Mouse (Mus musculus): Measurements from ENCODE around the gene Gm10521. TPM values are rescaled to one million over a fixed set of nuclear protein-coding genes. Genes with fewer than 3 reads are reported as not detected.

The Gm10521 gene
- total and polyA plus RNA-seq, 3 experiments: 0.09 to 0.41 TPM; not detected in 1

DNA sequence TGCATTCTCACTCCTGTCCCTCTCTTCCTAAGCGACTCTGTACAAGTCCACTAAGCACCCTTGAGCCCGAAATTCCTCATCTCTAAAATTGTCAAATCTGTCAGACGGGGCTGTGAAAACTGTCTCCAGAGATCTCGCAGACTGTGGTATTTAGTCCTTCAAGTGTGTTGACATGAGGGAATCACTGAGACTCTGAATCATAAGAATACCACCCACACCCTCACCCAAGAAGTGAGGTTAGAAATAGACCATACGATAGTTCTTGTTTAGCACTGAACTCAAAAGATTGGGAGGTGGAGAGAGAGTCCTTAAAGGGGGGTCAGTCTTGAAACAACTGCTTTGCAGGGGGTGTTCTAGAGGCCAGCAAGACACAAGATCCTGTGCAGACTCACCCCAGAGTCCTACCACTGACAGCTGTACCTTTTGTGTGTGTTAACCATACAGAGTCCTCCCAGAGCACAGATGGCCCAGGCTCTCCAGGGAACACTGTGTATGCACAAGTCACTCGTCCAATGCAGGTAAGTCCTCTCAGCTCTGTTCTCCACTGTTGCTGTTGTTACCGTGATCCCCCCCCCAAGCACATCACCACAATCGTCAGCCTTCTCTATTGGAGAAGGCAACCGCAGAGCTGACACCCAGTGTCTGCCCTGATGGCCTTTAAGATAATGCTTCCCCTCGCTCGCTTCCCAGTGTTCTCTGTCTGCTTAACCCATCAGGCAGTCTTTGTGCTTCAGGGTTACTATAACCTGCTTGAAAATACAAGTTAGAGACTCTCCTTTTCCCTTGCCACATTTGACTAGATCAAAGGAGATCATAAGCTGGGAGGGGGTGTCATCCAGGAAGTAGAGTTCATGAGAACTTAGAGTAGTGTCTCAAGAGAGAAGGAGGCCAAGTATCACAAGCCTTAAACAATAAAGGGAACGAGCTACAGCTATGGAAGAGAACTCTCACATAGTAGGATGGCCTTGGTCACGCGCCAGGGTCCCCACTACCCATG, 43.8 kb downstream of the Gm10521 start:
- Histone ChIP-seq H3K36me3 (ENCODE audit: control insufficient read depth, insufficient read depth, low read length) (no peaks in the 10 kb centered on the region), H3K9ac (ENCODE audit: low read depth, low read length) (no peak overlapping the region), H3K27ac (no peak overlapping the region), H3K4me3 (no peak overlapping the region), H3K79me2 (replicated peaks; ENCODE audit: control insufficient read depth, insufficient read depth, low read length) (no peaks in the 10 kb centered on the region), H3K4me1 (ENCODE audit: control insufficient read depth, insufficient read depth, low read length) (no peaks in the 10 kb centered on the region), H3K27me3 (ENCODE audit: control insufficient read depth, insufficient read depth, low read length) (no peaks in the 10 kb centered on the region)
- TF ChIP-seq CTCF (IDR thresholded peaks at IDR 0.05): no peak
- no peak for TF ChIP-seq POLR2A (IDR thresholded peaks at IDR 0.05; ENCODE audit: insufficient read depth, low read depth, low read length)
- TF ChIP-seq EP300 (IDR thresholded peaks at IDR 0.05; ENCODE audit: insufficient read depth, low read depth, low read length): no peak
- no peak for DNase-seq
- WGBS: 63% methylated on average over 14 of the region's 14 CpGs
- intact Hi-C loops (cut with DNase I): no loop called here

DNA sequence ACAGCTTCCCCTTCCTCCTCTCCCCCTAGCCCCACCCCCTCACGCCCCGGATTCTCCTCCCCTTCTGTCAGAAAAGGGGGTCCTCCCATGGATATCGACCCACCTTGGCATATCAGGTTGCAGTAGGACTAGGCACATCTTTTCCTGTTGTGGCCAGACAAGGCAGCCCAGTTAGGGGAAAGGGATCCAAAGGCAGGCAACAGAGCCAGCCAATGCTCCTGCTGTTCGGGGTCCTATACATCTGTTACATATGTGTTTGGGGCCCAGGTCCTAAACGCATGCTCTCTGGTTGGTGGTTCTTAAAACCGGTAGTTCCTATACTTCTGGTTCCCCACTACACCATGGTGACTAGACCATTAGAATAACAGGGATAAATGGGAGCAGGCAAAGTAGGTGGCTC, 45.2 kb downstream of the Gm10521 start:
- Histone ChIP-seq H3K4me3 (no peak overlapping the region), H3K27ac (no peak overlapping the region), H3K27me3 (ENCODE audit: control insufficient read depth, insufficient read depth, low read length) (no peaks in the 10 kb centered on the region), H3K4me1 (ENCODE audit: control insufficient read depth, insufficient read depth, low read length) (no peaks in the 10 kb centered on the region), H3K36me3 (ENCODE audit: control insufficient read depth, insufficient read depth, low read length) (no peaks in the 10 kb centered on the region), H3K79me2 (replicated peaks; ENCODE audit: control insufficient read depth, insufficient read depth, low read length) (no peaks in the 10 kb centered on the region), H3K9ac (ENCODE audit: low read depth, low read length) (no peak overlapping the region)
- no peak for TF ChIP-seq EP300 (IDR thresholded peaks at IDR 0.05; ENCODE audit: insufficient read depth, low read depth, low read length)
- TF ChIP-seq CTCF (IDR thresholded peaks at IDR 0.05): no peak
- TF ChIP-seq POLR2A (IDR thresholded peaks at IDR 0.05; ENCODE audit: insufficient read depth, low read depth, low read length): no peak
- DNase-seq: no peak
- 82% methylated on average over 6 of the region's 6 CpGs for WGBS
- intact Hi-C loops (cut with DNase I): no loop called here

DNA sequence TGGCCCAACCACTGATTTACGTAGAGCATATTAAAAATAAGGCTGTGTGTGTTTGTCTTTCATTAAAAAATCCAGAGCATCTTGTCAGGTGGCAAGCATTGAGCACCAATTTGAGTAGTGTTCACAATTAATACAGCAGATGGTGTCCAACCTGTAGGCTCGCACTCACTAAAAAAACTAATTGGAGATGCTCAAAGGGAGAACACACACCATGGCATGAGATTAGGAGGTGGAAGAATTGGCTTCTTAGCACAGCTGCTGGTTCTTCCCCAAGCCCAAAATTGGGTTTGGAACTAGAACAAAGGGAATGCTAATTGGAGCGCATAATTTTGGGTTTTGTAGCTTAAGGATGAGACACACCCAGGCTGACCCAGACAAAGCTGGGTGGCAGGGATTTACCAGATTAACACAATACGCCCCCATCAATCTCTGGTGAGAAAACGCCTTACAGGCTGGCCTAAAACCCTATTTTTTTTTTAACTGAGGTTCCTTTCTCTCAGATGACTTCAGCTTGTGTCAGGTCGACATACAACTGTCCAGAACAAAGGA, 51.1 kb downstream of the Gm10521 start:
- DNase-seq: no peak
- no peaks in the 10 kb centered on the region for H3K79me2 ChIP-seq (replicated peaks; ENCODE audit: control insufficient read depth, insufficient read depth, low read length)
- intact Hi-C loops (cut with DNase I): no loop called here
- no peaks in the 10 kb centered on the region for H3K36me3 ChIP-seq (ENCODE audit: control insufficient read depth, insufficient read depth, low read length)
- H3K4me1 ChIP-seq (ENCODE audit: control insufficient read depth, insufficient read depth, low read length): no peaks in the 10 kb centered on the region
- no peaks in the 10 kb centered on the region; the same call in 1 of the 2 replicates for H3K27me3 ChIP-seq (ENCODE audit: control insufficient read depth, insufficient read depth, low read length)
- no peak for TF ChIP-seq CTCF (IDR thresholded peaks at IDR 0.05)
- no peak for TF ChIP-seq EP300 (IDR thresholded peaks at IDR 0.05; ENCODE audit: insufficient read depth, low read depth, low read length)
- no peak for TF ChIP-seq POLR2A (IDR thresholded peaks at IDR 0.05; ENCODE audit: insufficient read depth, low read depth, low read length)
- H3K9ac ChIP-seq (ENCODE audit: low read depth, low read length): no peak overlapping the region
- no peak overlapping the region for H3K4me3 ChIP-seq
- H3K27ac ChIP-seq: no peak overlapping the region
- 73% methylated on average over 6 of the region's 6 CpGs for WGBS

Other genes starting within 250 kb of the Gm10521 start
- under 1 TPM; 0.16 to 0.21 TPM for gene Slamf7, start 242.6 kb upstream of the Gm10521 start, total RNA-seq (2021)
- 0.20 and 0.35 TPM in 2 replicates for gene Slamf7, start 242.6 kb upstream of the Gm10521 start, polyA plus RNA-seq (2012; rRNA removed)
- 1 to 10 TPM; 2.3 to 2.7 TPM for gene Cd48, start 213.7 kb upstream of the Gm10521 start, total RNA-seq (2021)
- 3.6 and 4.5 TPM in 2 replicates for gene Cd48, start 213.7 kb upstream of the Gm10521 start, polyA plus RNA-seq (2012; rRNA removed)
- 1 to 10 TPM in 1 of 2 experiments, under 1 TPM in 1; 0.47 to 1.2 TPM for gene Slamf1, start 128.5 kb upstream of the Gm10521 start, total RNA-seq (2021)
- 0.35 and 0.64 TPM in 2 replicates for gene Slamf1, start 128.5 kb upstream of the Gm10521 start, polyA plus RNA-seq (2012; rRNA removed)
- 1 to 10 TPM; 2.6 to 4.6 TPM for gene Cd84, start 56.0 kb upstream of the Gm10521 start, total RNA-seq (2021)
- gene Cd84, start 56.0 kb upstream of the Gm10521 start, polyA plus RNA-seq (2012; rRNA removed): 1.6 and 2.2 TPM in 2 replicates
- gene Slamf6, start 21.9 kb downstream of the Gm10521 start, total RNA-seq (2021): under 1 TPM; 0.14 to 0.81 TPM
- gene Slamf6, start 21.9 kb downstream of the Gm10521 start, polyA plus RNA-seq (2012; rRNA removed): 0.41 and 0.53 TPM in 2 replicates
- 1 to 10 TPM; 1.3 TPM for gene Vangl2, start 132.8 kb downstream of the Gm10521 start, total RNA-seq (2021)
- 1.3 and 1.9 TPM in 2 replicates for gene Vangl2, start 132.8 kb downstream of the Gm10521 start, polyA plus RNA-seq (2012; rRNA removed)
- gene Nhlh1, start 161.9 kb downstream of the Gm10521 start, total RNA-seq (2021): not detected
- gene Nhlh1, start 161.9 kb downstream of the Gm10521 start, polyA plus RNA-seq (2012; rRNA removed): not detected in 2 replicates
- gene Copa, start 186.9 kb downstream of the Gm10521 start, total RNA-seq (2021): 100 to 1,000 TPM in 1 of 2 experiments, 10 to 100 TPM in 1; 98.5 to 111 TPM
- gene Copa, start 186.9 kb downstream of the Gm10521 start, polyA plus RNA-seq (2012; rRNA removed): 42.3 and 59.2 TPM in 2 replicates
- gene Ncstn, start 187.1 kb downstream of the Gm10521 start, total RNA-seq (2021): 10 to 100 TPM; 41.5 to 43.2 TPM
- gene Ncstn, start 187.1 kb downstream of the Gm10521 start, polyA plus RNA-seq (2012; rRNA removed): 63.3 and 78.3 TPM in 2 replicates
- gene Pex19, start 231.1 kb downstream of the Gm10521 start, total RNA-seq (2021): 100 to 1,000 TPM; 107 to 125 TPM
- gene Pex19, start 231.1 kb downstream of the Gm10521 start, polyA plus RNA-seq (2012; rRNA removed): 113 and 175 TPM in 2 replicates